Mouse (Mus musculus): ENCODE data around the gene Slamf9.

The Slamf9 gene

GRCm38 (mm10) chr1:172475054-172475741, at the start of gene Slamf9:
Gene Slamf9 (plus strand): TSS chr1:172475358.
- peak; percentile 32 for DNase-seq (ENCODE audit: low read depth, low spot score)

- DNase-seq (ENCODE audit: low read depth, low spot score) = no peak
Observed at GRCm38 (mm10) chr1:172426419-172426818, 48.7 kb upstream of the Slamf9 start.

- DNase-seq (ENCODE audit: low read depth, low spot score) = no peak
Observed at GRCm38 (mm10) chr1:172427841-172428240, 47.3 kb upstream of the Slamf9 start.

GRCm38 (mm10) chr1:172428614-172429013, 46.5 kb upstream of the Slamf9 start:
- no peak for DNase-seq (ENCODE audit: low read depth, low spot score)

- DNase-seq (ENCODE audit: low read depth, low spot score) = no peak
Observed at GRCm38 (mm10) chr1:172430731-172431220, 44.4 kb upstream of the Slamf9 start.

- peak; percentile 51 for DNase-seq (ENCODE audit: low read depth, low spot score)
Observed at GRCm38 (mm10) chr1:172431836-172432586, 43.1 kb upstream of the Slamf9 start.

GRCm38 (mm10) chr1:172432587-172432955, 42.6 kb upstream of the Slamf9 start:
- DNase-seq (ENCODE audit: low read depth, low spot score) = no peak

- no peak for DNase-seq (ENCODE audit: low read depth, low spot score)
Observed at GRCm38 (mm10) chr1:172433012-172433850, 41.9 kb upstream of the Slamf9 start.

GRCm38 (mm10) chr1:172433851-172434165, 41.4 kb upstream of the Slamf9 start:
- DNase-seq (ENCODE audit: low read depth, low spot score) = no peak

GRCm38 (mm10) chr1:172436785-172437184, 38.4 kb upstream of the Slamf9 start:
- no peak for DNase-seq (ENCODE audit: low read depth, low spot score)

- no peak for DNase-seq (ENCODE audit: low read depth, low spot score)
Observed at GRCm38 (mm10) chr1:172438621-172439020, 36.5 kb upstream of the Slamf9 start.

GRCm38 (mm10) chr1:172440521-172440920, 34.6 kb upstream of the Slamf9 start:
- DNase-seq (ENCODE audit: low read depth, low spot score) = no peak

- no peak for DNase-seq (ENCODE audit: low read depth, low spot score)
Observed at GRCm38 (mm10) chr1:172441935-172442445, 33.2 kb upstream of the Slamf9 start.

- no peak for DNase-seq (ENCODE audit: low read depth, low spot score)
Observed at GRCm38 (mm10) chr1:172450226-172450625, 24.9 kb upstream of the Slamf9 start.

GRCm38 (mm10) chr1:172450848-172451470, 24.2 kb upstream of the Slamf9 start:
- DNase-seq (ENCODE audit: low read depth, low spot score) = no peak

GRCm38 (mm10) chr1:172452911-172453310, 22.2 kb upstream of the Slamf9 start:
- no peak for DNase-seq (ENCODE audit: low read depth, low spot score)

GRCm38 (mm10) chr1:172453810-172454209, 21.3 kb upstream of the Slamf9 start:
- DNase-seq (ENCODE audit: low read depth, low spot score) = no peak

- DNase-seq (ENCODE audit: low read depth, low spot score) = no peak
Observed at GRCm38 (mm10) chr1:172455416-172455815, 19.7 kb upstream of the Slamf9 start.

GRCm38 (mm10) chr1:172456001-172456677, 19.0 kb upstream of the Slamf9 start:
- peak; percentile 61 for DNase-seq (ENCODE audit: low read depth, low spot score)

- DNase-seq (ENCODE audit: low read depth, low spot score) = no peak
Observed at GRCm38 (mm10) chr1:172457196-172457595, 18.0 kb upstream of the Slamf9 start.

- DNase-seq (ENCODE audit: low read depth, low spot score) = no peak
Observed at GRCm38 (mm10) chr1:172458041-172458440, 17.1 kb upstream of the Slamf9 start.
